ENCODE assay signal across 24 mouse cellular contexts in the genomic region with DNA sequence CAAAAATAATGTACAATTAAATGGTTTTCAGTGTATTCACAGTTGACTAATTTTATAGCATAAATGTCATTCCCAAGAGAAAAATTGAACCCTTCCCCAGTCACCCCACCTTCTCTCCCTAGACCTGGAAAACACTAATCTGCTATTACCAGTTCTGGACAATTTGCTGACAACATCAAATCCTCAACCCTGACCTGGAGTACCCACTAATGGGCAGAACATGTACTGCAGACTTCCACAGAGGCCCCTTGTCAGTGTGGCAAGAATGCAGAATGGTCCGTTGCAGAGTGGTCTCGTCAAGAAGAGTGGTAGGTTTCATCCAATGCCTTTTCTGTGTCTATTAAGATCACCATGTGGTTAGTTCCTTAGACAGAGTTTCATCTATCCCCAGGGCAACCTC.
DNase-seq lines count a peak whose midpoint lies in the region; ATAC-seq and TF ChIP-seq lines count a peak whose summit lies in the region.
"Had no signal": no experiment of that assay in that cellular context is flagged by ENCODE, and none has a peak within 500 bp of the region (broad histone marks: within the 10 kb centered on the region; RNA-seq: fewer than 3 reads in every experiment).

No protein-coding gene starts in this region.

- no peak for ATAC-seq in hindbrain, postnatal 0 days
- ATAC-seq in lung, postnatal 0 days, result no peak
- no peak for ATAC-seq in stomach, postnatal 0 days (ENCODE audit: low FRiP score, low TSS enrichment)
- ATAC-seq: forebrain, embryonic 16.5 days; intestine, embryonic 16.5 days had no signal

- H3K4me1 ChIP-seq in hindbrain, postnatal 0 days (ENCODE audit: insufficient read depth, low read length), result no peaks in the 10 kb centered on the region
- H3K4me1 ChIP-seq in hindbrain, embryonic 10.5 days (replicated peaks), result no peaks in the 10 kb centered on the region
- no peaks in the 10 kb centered on the region for H3K4me1 ChIP-seq in lung, postnatal 0 days (ENCODE audit: insufficient read depth, low read depth, low read length)
- no peaks in the 10 kb centered on the region for H3K4me1 ChIP-seq in stomach, postnatal 0 days (replicated peaks; ENCODE audit: control insufficient read depth, insufficient read depth)
- H3K4me1 ChIP-seq: embryonic facial prominence, embryonic 10.5 days; heart, embryonic 15.5 days; hindbrain, embryonic 15.5 days; liver, embryonic 13.5 days; neural tube, embryonic 12.5 days had no signal

- no peak overlapping the region for H3K9ac ChIP-seq in hindbrain, postnatal 0 days (replicated peaks; ENCODE audit: low read length)
- no peak overlapping the region for H3K9ac ChIP-seq in lung, postnatal 0 days (replicated peaks; ENCODE audit: low read depth)
- H3K9ac ChIP-seq in stomach, postnatal 0 days (ENCODE audit: low read length), result no peak overlapping the region
- H3K9ac ChIP-seq: heart, embryonic 15.5 days; hindbrain, embryonic 15.5 days; liver, embryonic 13.5 days; neural tube, embryonic 12.5 days had no signal

- H3K4me3 ChIP-seq in hindbrain, postnatal 0 days (ENCODE audit: low read length), result no peak overlapping the region
- H3K4me3 ChIP-seq in hindbrain, embryonic 10.5 days, result no peak overlapping the region
- H3K4me3 ChIP-seq in lung, postnatal 0 days (ENCODE audit: low read depth, low read length), result no peak overlapping the region
- no peak overlapping the region for H3K4me3 ChIP-seq in stomach, postnatal 0 days (ENCODE audit: low read depth, low read length)
- H3K4me3 ChIP-seq: embryonic facial prominence, embryonic 10.5 days; heart, embryonic 15.5 days; hindbrain, embryonic 15.5 days; left cerebral cortex, adult 2 months; liver, embryonic 13.5 days; neural tube, embryonic 12.5 days had no signal

- no peak for DNase-seq in hindbrain, postnatal 0 days (ENCODE audit: low spot score)
- no peak for DNase-seq in hindbrain, embryonic 10.5 days (ENCODE audit: low spot score)
- DNase-seq in kidney, postnatal 10 days, result peak; percentile 12
- no peak for DNase-seq in kidney, adult 11 months
- DNase-seq in lung, postnatal 0 days (ENCODE audit: low spot score), result no peak
- no peak for DNase-seq in lung, postnatal 14 days
- no peak for DNase-seq in stomach, postnatal 0 days (ENCODE audit: low spot score)
- no peak for DNase-seq in urinary bladder, postnatal 4 days (ENCODE audit: low spot score in 2 of 2)
- DNase-seq: adrenal gland, postnatal 10 days; cerebellum, adult 9-10 months; gastrocnemius, postnatal 25 days; heart, postnatal 36 days; liver, embryonic 13.5 days; midbrain, embryonic 14.5 days; right cerebral cortex, postnatal 14 days; spleen, adult 18-20 months; thymus, postnatal 14 days had no signal

- H3K4me2 ChIP-seq in hindbrain, postnatal 0 days (ENCODE audit: low read depth, low read length), result no peak overlapping the region
- H3K4me2 ChIP-seq in lung, postnatal 0 days (replicated peaks; ENCODE audit: low read depth, low read length), result no peak overlapping the region
- no peak overlapping the region for H3K4me2 ChIP-seq in stomach, postnatal 0 days (replicated peaks; ENCODE audit: low read depth)
- H3K4me2 ChIP-seq: heart, embryonic 15.5 days; hindbrain, embryonic 15.5 days; liver, embryonic 13.5 days; neural tube, embryonic 12.5 days had no signal

- no peak overlapping the region for H3K27ac ChIP-seq in hindbrain, postnatal 0 days
- H3K27ac ChIP-seq in hindbrain, embryonic 10.5 days, result no peak overlapping the region
- H3K27ac ChIP-seq in lung, postnatal 0 days (ENCODE audit: low read length), result no peak overlapping the region
- H3K27ac ChIP-seq in stomach, postnatal 0 days (replicated peaks), result no peak overlapping the region
- H3K27ac ChIP-seq: embryonic facial prominence, embryonic 10.5 days; heart, embryonic 15.5 days; hindbrain, embryonic 15.5 days; left cerebral cortex, adult 2 months; liver, embryonic 13.5 days; neural tube, embryonic 12.5 days had no signal

- TF ChIP-seq CTCF in hindbrain, postnatal 0 days (IDR thresholded peaks at IDR 0.05; ENCODE audit: low read depth), result peak; percentile 46
- peak; percentile 48 for TF ChIP-seq CTCF in lung, postnatal 0 days (IDR thresholded peaks at IDR 0.05)
- TF ChIP-seq CTCF in stomach, postnatal 0 days (IDR thresholded peaks at IDR 0.05; ENCODE audit: low read depth), result peak; percentile 46

- WGBS in hindbrain, postnatal 0 days, result 86% methylated on average over 2 of the region's 2 CpGs
- 93% methylated on average over 2 of the region's 2 CpGs for WGBS in hindbrain, embryonic 10.5 days
- WGBS in lung, postnatal 0 days, result 67% methylated on average over 2 of the region's 2 CpGs
- WGBS in stomach, postnatal 0 days, result 76% methylated on average over 2 of the region's 2 CpGs

- no peaks in the 10 kb centered on the region for H3K9me3 ChIP-seq in hindbrain, postnatal 0 days (ENCODE audit: low read length)
- no peaks in the 10 kb centered on the region for H3K9me3 ChIP-seq in hindbrain, embryonic 10.5 days
- H3K9me3 ChIP-seq in lung, postnatal 0 days (ENCODE audit: low read length), result no peaks in the 10 kb centered on the region
- no peaks in the 10 kb centered on the region for H3K9me3 ChIP-seq in stomach, postnatal 0 days (ENCODE audit: control insufficient read depth, low read length)
- H3K9me3 ChIP-seq: embryonic facial prominence, embryonic 10.5 days; heart, embryonic 15.5 days; hindbrain, embryonic 15.5 days; liver, embryonic 13.5 days; neural tube, embryonic 12.5 days had no signal

- no peak for TF ChIP-seq EP300 in lung, postnatal 0 days (IDR thresholded peaks at IDR 0.05)
- TF ChIP-seq EP300 in stomach, postnatal 0 days (optimal IDR thresholded peaks at IDR 0.05), result no peak

- H3K36me3 ChIP-seq in hindbrain, postnatal 0 days (ENCODE audit: insufficient read depth, low read length), result no peaks in the 10 kb centered on the region
- no peaks in the 10 kb centered on the region for H3K36me3 ChIP-seq in hindbrain, embryonic 10.5 days
- no peaks in the 10 kb centered on the region for H3K36me3 ChIP-seq in lung, postnatal 0 days (ENCODE audit: insufficient read depth, low read length)
- H3K36me3 ChIP-seq in stomach, postnatal 0 days (ENCODE audit: control insufficient read depth, insufficient read depth, low read length), result no peaks in the 10 kb centered on the region
- H3K36me3 ChIP-seq: embryonic facial prominence, embryonic 10.5 days; heart, embryonic 15.5 days; hindbrain, embryonic 15.5 days; liver, embryonic 13.5 days; neural tube, embryonic 12.5 days had no signal

- H3K27me3 ChIP-seq in hindbrain, postnatal 0 days (ENCODE audit: insufficient read depth, low read length), result no peaks in the 10 kb centered on the region
- no peaks in the 10 kb centered on the region for H3K27me3 ChIP-seq in hindbrain, embryonic 10.5 days (ENCODE audit: insufficient read depth, poor library complexity, severe bottlenecking)
- no peaks in the 10 kb centered on the region for H3K27me3 ChIP-seq in lung, postnatal 0 days (replicated peaks; ENCODE audit: insufficient read depth, low read length)
- H3K27me3 ChIP-seq in stomach, postnatal 0 days (ENCODE audit: control insufficient read depth, insufficient read depth, low read length), result no peaks in the 10 kb centered on the region
- H3K27me3 ChIP-seq: heart, embryonic 15.5 days; hindbrain, embryonic 15.5 days; liver, embryonic 13.5 days; neural tube, embryonic 12.5 days had no signal
